In genomic region chr2:14631590-14631989, GRCm38 (mm10) we compare ENCODE assay signal across 11 mouse cellular contexts. TPM values are rescaled to one million over a fixed set of nuclear protein-coding genes. Genes with fewer than 3 reads are reported as not detected.
DNase-seq lines count a peak whose midpoint lies in the region; ATAC-seq lines count a peak whose summit lies in the region.
"Had no signal": no experiment of that assay in that cellular context is flagged by ENCODE, and none has a peak within 500 bp of the region (broad histone marks: within the 10 kb centered on the region; RNA-seq: fewer than 3 reads in every experiment).

No protein-coding gene starts in this region.

- ATAC-seq in hematopoietic stem cell, adult 5-6 weeks (replicated peaks in 1 of 2; ENCODE audit: insufficient read depth in 1 of 2, low FRiP score in 2 of 2, low TSS enrichment in 1 of 2, low read depth in 1 of 2, poor library complexity in 2 of 2, severe bottlenecking in 2 of 2), result peak; percentile 99
- ATAC-seq in monocyte, adult 5-6 weeks (replicated peaks; ENCODE audit: insufficient number of reproducible peaks, low FRiP score, low TSS enrichment, poor library complexity, severe bottlenecking), result peak; percentile 97
- no peak for ATAC-seq in midbrain, embryonic 11.5 days (ENCODE audit: low FRiP score)

- no peaks in the 10 kb centered on the region for H3K4me1 ChIP-seq in midbrain, embryonic 11.5 days (ENCODE audit: control insufficient read depth, insufficient read depth, low read length)
- H3K4me1 ChIP-seq: embryonic facial prominence, embryonic 13.5 days; neural tube, embryonic 13.5 days had no signal

- no peak overlapping the region for H3K4me3 ChIP-seq in midbrain, embryonic 11.5 days (ENCODE audit: low read depth, low read length)
- H3K4me3 ChIP-seq: embryonic facial prominence, embryonic 13.5 days; neural tube, embryonic 13.5 days had no signal

- no peaks in the 10 kb centered on the region for H3K27me3 ChIP-seq in midbrain, embryonic 11.5 days (ENCODE audit: control insufficient read depth, insufficient read depth, low read length)
- H3K27me3 ChIP-seq: embryonic facial prominence, embryonic 13.5 days; neural tube, embryonic 13.5 days had no signal

- no peaks in the 10 kb centered on the region for H3K9me3 ChIP-seq in midbrain, embryonic 11.5 days (ENCODE audit: control insufficient read depth, low read length)
- H3K9me3 ChIP-seq: embryonic facial prominence, embryonic 13.5 days; neural tube, embryonic 13.5 days had no signal

- WGBS in midbrain, embryonic 11.5 days, result 83% methylated on average over 1 of the region's 1 CpGs

- H3K36me3 ChIP-seq in midbrain, embryonic 11.5 days (ENCODE audit: control insufficient read depth, insufficient read depth, low read length), result no peaks in the 10 kb centered on the region
- H3K36me3 ChIP-seq: embryonic facial prominence, embryonic 13.5 days; neural tube, embryonic 13.5 days had no signal

- H3K4me2 ChIP-seq in midbrain, embryonic 11.5 days, result no peak overlapping the region
- H3K4me2 ChIP-seq: embryonic facial prominence, embryonic 13.5 days; neural tube, embryonic 13.5 days had no signal

- H3K27ac ChIP-seq in midbrain, embryonic 11.5 days (ENCODE audit: low read depth, low read length), result no peak overlapping the region
- H3K27ac ChIP-seq: embryonic facial prominence, embryonic 13.5 days; neural tube, embryonic 13.5 days had no signal

- peak; percentile 31 for DNase-seq in right cerebral cortex, postnatal 10 days (ENCODE audit: low spot score in 2 of 2)
- DNase-seq in right cerebral cortex, adult 2 months (ENCODE audit: low spot score in 2 of 2), result no peak
- no peak for DNase-seq in cerebellum, postnatal 4 days (ENCODE audit: low spot score in 2 of 2)
- DNase-seq in cerebellum, adult 11-12 months, result no peak
- no peak for DNase-seq in midbrain, embryonic 11.5 days (ENCODE audit: low spot score, missing footprints)
- DNase-seq: gastrocnemius, postnatal 10 days; kidney, adult 11 months had no signal

- no peak overlapping the region for H3K9ac ChIP-seq in midbrain, embryonic 11.5 days (ENCODE audit: low read length)
- H3K9ac ChIP-seq: embryonic facial prominence, embryonic 13.5 days; neural tube, embryonic 13.5 days had no signal

RNA-seq across cellular contexts. Expression of gene Cacnb2, which starts 28.7 kb away (rescaled TPM):
- total RNA-seq in hematopoietic stem cell, adult 5-6 weeks (2017), result 15.8 and 19.6 TPM in 2 replicates
- 0.29 to 0.67 TPM in 2 of 3 replicates, not detected in the other for total RNA-seq in monocyte, adult 5-6 weeks (2017)
- polyA plus RNA-seq in midbrain, embryonic 11.5 days (2014; fragmentation: Nextera tagmentation; extraction: Ambion mirVana), result 1.1 TPM in 2 replicates

Comparison
In these comparisons a context has a peak if more than half of its experiments do, and no peak if none do; other contexts are left out.
1. DNase-seq: peak in right cerebral cortex, postnatal 10 days (2 of 2); none in right cerebral cortex, adult 2 months (0 of 2), cerebellum, postnatal 4 days (0 of 2), cerebellum, adult 11-12 months (single experiment) and midbrain, embryonic 11.5 days (single experiment).
2. RNA of gene Cacnb2, which starts 28.7 kb away (total RNA-seq): 15.8 to 19.6 TPM in hematopoietic stem cell, adult 5-6 weeks; 0.29 to 0.67 TPM in monocyte, adult 5-6 weeks; every median in the first group is over 10 times any median in the second.